Mouse (Mus musculus) neural tube, embryonic 12.5 days (tissue): Measurements from ENCODE around the gene Slc26a3. TPM values are rescaled to one million over a fixed set of nuclear protein-coding genes. Genes with fewer than 3 reads are reported as not detected.
A peak's percentile ranks its signal among the peaks of the same experiment; 100 is the strongest.

Experiments
- ATAC-seq: fragments of 200-750 bp; cut with Nextera tagmentation; 2 replicates; pipeline ENCODE4 v1.8.0; 2017; ENCODE audit warnings: low read depth, mild to moderate bottlenecking, moderate TSS enrichment, moderate library complexity; ENCODE audit not compliant: low FRiP score
- H3K27ac ChIP-seq: fragments of 300-500 bp; sonication (generic); 2 replicates; pipeline ENCODE4 v1.5.1; 2016
- H3K27me3 ChIP-seq: fragments of 300-500 bp; sonication (generic); replicated peaks from 2 replicates; pipeline ENCODE4 v1.6.1; 2016; ENCODE audit warnings: mild to moderate bottlenecking
- H3K36me3 ChIP-seq: fragments of 300-500 bp; sonication (generic); 2 replicates; pipeline ENCODE4 v1.6.1; 2016; ENCODE audit warnings: mild to moderate bottlenecking
- H3K4me1 ChIP-seq: fragments of 300-500 bp; sonication (generic); 2 replicates; pipeline ENCODE4 v1.6.1; 2016
- H3K4me2 ChIP-seq: fragments of 300-500 bp; sonication (generic); replicated peaks from 2 replicates; pipeline ENCODE4 v1.6.1; 2016; ENCODE audit warnings: mild to moderate bottlenecking
- H3K4me3 ChIP-seq: fragments of 300-500 bp; sonication (generic); 2 replicates; pipeline ENCODE4 v1.5.1; 2016
- H3K9ac ChIP-seq: fragments of 300-500 bp; sonication (generic); 2 replicates; pipeline ENCODE4 v1.6.1; 2016; ENCODE audit warnings: mild to moderate bottlenecking
- H3K9me3 ChIP-seq: fragments of 300-500 bp; sonication (generic); 2 replicates; pipeline ENCODE4 v1.6.1; 2016; ENCODE audit warnings: mild to moderate bottlenecking
- WGBS: fragments of 180-500 bp; shearing (Covaris S2); methylation state at CpG from one replicate; pipeline ENCODE4 v1.1.7; 2016; 5-methylcytosine and 5-hydroxymethylcytosine counted together
- polyA plus RNA-seq: library from polyadenylated mRNA; unstranded; fragments of >200 nt; fragmentation: Nextera tagmentation; extraction: Ambion mirVana; gene quantifications from 2 replicates; pipeline ENCODE4 v1.2.1, GENCODE M21; 2016

The Slc26a3 gene
- polyA plus RNA-seq, 1 experiment from 2014 or later, result not detected

DNA sequence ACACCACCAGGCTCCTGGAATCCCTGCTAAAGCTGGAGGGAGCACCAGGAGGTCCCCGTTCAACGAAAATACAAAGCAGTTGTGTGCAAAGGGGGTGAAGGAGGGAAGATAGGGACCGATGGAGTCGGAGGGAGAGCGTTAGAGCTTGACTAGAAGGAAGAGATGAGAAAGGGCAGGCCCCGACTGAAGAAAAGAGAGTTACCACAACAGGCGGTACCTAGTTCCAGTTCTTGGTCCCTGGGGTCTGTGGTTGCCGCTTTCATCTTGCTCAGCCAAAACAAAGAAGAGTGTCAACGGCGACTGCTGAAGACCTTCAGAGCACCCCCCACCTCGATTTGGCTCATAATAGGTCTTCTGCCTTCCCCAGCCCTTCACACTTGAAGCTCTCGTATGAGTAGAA is 109.5 kb downstream of the Slc26a3 start:
- 3% methylated on average over 12 of the region's 12 CpGs for WGBS
- H3K9ac ChIP-seq, result peak overlapping the region; percentile 76
- H3K27ac ChIP-seq, result peak overlapping the region; percentile 84; the same call in 1 of the 2 replicates
- no peaks in the 10 kb centered on the region for H3K36me3 ChIP-seq
- ATAC-seq, result peak; percentile 12
- peak overlapping the region; percentile 80 for H3K4me2 ChIP-seq
- peaks cover 14% of the 10 kb centered on the region for H3K4me1 ChIP-seq
- H3K9me3 ChIP-seq, result no peaks in the 10 kb centered on the region
- no peaks in the 10 kb centered on the region for H3K27me3 ChIP-seq
- H3K4me3 ChIP-seq, result peak overlapping the region; percentile 92

DNA sequence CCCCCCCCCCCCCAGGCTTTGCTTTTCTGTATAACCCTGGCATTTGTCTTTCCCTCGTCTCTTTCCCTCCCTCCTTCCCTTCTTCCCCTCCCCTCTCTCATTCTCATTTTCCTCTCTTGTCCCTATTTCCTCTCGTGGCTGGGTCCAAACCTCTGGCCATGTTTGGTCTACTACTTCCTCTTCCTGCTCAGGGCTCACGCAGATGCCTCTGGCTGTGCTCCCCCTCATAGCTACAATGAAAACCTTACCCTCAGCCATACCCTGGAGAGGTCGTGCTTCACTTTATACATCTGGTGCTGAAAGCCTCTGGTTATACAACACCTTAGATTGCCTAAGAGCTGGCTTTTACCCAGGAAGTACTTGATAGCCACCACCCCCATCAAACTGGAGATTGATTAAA is 110.6 kb downstream of the Slc26a3 start:
- Histone ChIP-seq H3K4me1 (peaks cover 14% of the 10 kb centered on the region), H3K4me2 (no peak overlapping the region), H3K4me3 (no peak overlapping the region), H3K9me3 (no peaks in the 10 kb centered on the region), H3K9ac (no peak overlapping the region), H3K27ac (no peak overlapping the region), H3K36me3 (no peaks in the 10 kb centered on the region), H3K27me3 (no peaks in the 10 kb centered on the region)
- 64% methylated on average over 4 of the region's 4 CpGs for WGBS
- no peak for ATAC-seq

DNA sequence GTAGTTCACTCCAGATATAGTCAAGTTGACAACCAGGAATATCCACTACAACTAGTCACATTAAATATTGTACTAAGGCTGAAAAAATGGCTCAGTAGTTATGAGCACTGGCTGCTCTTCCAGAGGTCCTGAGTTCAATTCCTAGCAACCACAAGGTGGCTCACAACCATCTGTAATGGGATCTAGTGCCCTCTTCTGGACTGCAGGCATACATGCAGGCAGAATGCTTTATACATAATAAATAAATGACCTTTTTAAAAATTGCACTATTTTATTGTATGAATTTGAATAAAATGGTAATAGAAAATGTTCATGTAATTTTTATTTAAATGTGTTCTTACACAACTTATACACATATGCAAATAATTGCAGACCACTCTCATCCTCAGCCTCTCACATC is 112.5 kb downstream of the Slc26a3 start:
- Histone ChIP-seq H3K4me2 (no peak overlapping the region), H3K4me3 (no peak overlapping the region)

DNA sequence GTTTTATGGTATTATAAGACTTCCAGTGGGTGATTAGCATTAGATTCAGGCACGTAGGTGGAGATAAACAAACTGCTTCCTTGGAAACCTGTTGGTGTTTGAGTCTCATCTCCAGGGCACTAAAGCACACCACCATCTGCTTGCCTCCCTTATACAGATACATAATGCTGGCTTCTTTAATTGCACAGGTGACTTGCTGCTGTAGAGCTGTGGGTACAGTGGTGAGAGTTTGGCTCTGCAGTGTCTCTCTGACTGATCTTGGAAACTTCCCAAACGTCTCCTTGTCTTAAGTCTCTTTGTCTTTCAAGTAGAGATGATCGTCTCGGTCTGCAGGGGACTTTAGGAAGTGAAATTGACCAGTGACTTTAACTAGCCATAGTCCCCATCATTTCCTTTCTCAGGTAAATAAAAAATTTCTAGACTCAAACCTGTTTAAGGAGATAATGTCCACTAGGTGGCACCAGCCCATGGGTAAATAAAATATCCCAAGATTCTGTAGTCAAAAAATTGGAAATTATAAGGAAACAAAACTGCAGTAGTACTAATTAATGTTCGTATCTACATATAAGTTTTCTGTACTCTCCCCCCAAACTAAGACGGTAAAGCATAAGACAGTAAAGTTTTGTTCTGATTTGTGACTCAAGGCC is 117.2 kb downstream of the Slc26a3 start:
- no peak overlapping the region for H3K4me3 ChIP-seq
- ATAC-seq, result no peak
- peaks cover 2% of the 10 kb centered on the region; the same call in 1 of the 2 replicates for H3K4me1 ChIP-seq
- no peaks in the 10 kb centered on the region for H3K27me3 ChIP-seq
- 46% methylated on average over 6 of the region's 6 CpGs for WGBS
- no peak overlapping the region for H3K4me2 ChIP-seq
- H3K9ac ChIP-seq, result no peak overlapping the region
- no peaks in the 10 kb centered on the region for H3K9me3 ChIP-seq
- H3K27ac ChIP-seq, result no peak overlapping the region
- no peaks in the 10 kb centered on the region for H3K36me3 ChIP-seq

More for the DNA sequence above, 112.5 kb downstream of the Slc26a3 start:
- no peak overlapping the region for H3K27ac ChIP-seq
- no peaks in the 10 kb centered on the region for H3K27me3 ChIP-seq
- ATAC-seq, result no peak
- no peaks in the 10 kb centered on the region for H3K9me3 ChIP-seq
- H3K36me3 ChIP-seq, result no peaks in the 10 kb centered on the region
- no peak overlapping the region for H3K9ac ChIP-seq
- H3K4me1 ChIP-seq, result peaks cover 9% of the 10 kb centered on the region; the same call in 1 of the 2 replicates

DNA sequence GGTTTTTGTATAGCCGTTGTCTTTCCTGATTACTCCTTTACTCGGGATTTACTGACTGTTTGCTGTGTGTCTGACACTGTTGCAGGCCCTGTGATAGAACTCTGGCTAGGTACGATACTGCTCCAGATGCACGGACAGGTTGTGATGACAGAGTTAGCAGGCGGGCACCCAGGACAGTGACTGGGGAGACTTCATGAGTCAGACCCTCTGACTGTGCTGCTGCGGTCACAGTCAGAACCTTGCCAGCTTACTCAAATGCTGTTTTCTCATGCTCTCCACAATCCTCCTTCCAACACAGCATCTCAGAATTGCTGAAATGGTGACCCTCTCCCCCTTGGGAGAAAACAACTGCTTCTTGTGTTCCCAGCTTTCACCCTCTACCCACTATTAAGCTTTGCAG is 117.8 kb downstream of the Slc26a3 start:
- H3K9me3 ChIP-seq, result no peaks in the 10 kb centered on the region
- no peaks in the 10 kb centered on the region for H3K36me3 ChIP-seq
- H3K4me2 ChIP-seq, result no peak overlapping the region
- H3K4me1 ChIP-seq, result peaks cover 2% of the 10 kb centered on the region; the same call in 1 of the 2 replicates
- H3K4me3 ChIP-seq, result no peak overlapping the region
- 87% methylated on average over 6 of the region's 6 CpGs for WGBS
- no peak overlapping the region for H3K27ac ChIP-seq
- H3K9ac ChIP-seq, result no peak overlapping the region
- no peaks in the 10 kb centered on the region for H3K27me3 ChIP-seq
- no peak for ATAC-seq

DNA sequence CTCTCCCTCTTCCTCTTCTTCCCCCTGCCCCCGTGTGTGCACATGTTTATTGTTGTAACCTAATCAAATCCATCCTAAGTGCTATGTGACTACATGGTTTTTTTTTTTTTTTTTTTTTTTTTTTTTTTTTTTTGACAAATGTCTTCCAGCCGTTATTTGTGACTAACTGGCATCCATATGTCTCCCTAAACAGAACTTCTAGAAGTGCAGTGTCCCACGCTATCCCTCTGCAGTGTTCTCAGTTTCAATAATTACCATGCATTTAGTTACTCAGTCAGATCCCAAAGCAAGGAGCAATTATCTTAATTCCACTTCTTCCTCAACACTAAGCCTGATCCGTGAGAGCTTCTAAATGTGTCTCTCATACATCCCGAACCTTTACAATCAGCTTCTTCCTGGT is 120.5 kb downstream of the Slc26a3 start:
- H3K27me3 ChIP-seq, result no peaks in the 10 kb centered on the region
- H3K9ac ChIP-seq, result no peak overlapping the region
- no peak overlapping the region for H3K27ac ChIP-seq
- H3K9me3 ChIP-seq, result no peaks in the 10 kb centered on the region
- no peaks in the 10 kb centered on the region for H3K4me1 ChIP-seq
- H3K36me3 ChIP-seq, result no peaks in the 10 kb centered on the region
- H3K4me2 ChIP-seq, result no peak overlapping the region
- no peak overlapping the region for H3K4me3 ChIP-seq
- 74% methylated on average over 4 of the region's 5 CpGs for WGBS
- no peak for ATAC-seq

DNA sequence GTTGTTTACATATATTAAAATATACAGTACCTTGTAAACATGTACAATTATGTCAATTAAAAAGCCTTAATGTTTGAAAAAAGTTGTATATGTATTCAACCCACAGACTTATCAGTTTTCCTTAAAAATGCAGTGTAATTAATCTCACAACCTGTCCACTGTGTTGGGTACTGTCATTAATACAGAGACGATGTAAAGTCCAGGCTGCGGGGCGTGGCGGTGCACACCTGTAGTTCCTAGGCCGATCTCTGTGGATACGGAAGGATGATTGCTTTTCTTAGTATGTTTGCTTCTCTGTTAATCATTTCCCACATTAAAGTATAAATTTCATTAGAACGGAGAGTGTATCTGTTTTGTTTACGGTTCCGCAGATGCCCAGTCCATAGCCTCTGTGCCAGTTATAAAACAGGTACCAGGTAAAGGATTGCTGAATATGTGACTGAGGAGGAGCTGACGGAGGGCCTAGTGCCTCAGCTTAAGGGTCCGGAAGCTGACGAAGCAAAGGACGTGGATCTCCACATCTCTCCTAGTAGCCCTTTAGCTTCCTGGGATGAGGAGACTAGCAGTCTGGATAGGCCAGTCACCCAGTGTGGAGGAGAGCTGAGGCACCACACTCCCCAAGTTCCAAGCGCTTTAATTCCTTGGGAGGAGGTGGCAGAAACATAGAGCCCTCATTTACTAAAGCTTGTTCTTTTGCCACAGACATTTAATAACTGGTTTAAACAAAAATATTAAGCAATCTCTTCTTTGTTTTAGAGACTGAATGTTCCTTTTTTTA is 122.2 kb downstream of the Slc26a3 start:
- H3K27ac ChIP-seq, result no peak overlapping the region
- no peak overlapping the region for H3K4me3 ChIP-seq
- H3K4me1 ChIP-seq, result no peaks in the 10 kb centered on the region
- no peak for ATAC-seq
- 94% methylated on average over 14 of the region's 14 CpGs for WGBS
- H3K9ac ChIP-seq, result no peak overlapping the region
- no peaks in the 10 kb centered on the region for H3K9me3 ChIP-seq
- H3K36me3 ChIP-seq, result no peaks in the 10 kb centered on the region
- no peak overlapping the region for H3K4me2 ChIP-seq
- H3K27me3 ChIP-seq, result no peaks in the 10 kb centered on the region

DNA sequence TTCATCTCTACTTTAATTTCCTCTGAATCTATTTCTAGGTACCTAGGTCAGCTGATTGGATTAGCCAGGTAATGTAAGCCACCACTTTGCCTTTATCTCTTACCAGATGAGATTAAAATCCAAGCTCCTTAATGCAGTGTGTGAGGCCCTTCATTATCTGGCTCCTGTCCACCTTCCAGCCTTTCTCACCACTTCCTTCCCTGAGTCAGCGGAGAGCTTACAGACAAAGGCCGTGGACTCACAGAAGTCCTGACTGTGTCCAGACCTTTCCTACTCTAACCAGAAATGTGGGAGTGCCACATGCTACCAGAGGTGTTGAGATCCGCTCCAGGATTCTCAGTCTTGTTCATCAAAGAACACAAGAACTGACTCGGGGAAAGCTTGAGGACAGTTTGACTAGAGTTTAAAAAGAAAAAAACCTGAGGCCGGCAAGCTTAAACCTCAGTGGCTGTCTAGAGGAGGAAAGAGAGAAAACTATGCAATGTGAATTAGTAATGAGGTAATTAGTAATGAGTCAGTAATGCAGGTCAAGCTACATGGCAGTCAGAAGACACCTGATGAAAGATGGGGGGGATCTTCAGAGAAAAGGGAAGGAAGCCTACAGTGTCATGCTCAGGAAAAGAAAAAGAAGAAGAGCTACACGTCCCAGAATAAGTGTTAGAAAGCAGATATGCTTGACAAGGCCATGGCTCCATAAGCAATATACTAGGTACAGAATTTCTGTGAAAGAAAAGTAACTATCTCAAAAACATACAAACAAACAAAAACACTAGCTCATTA is 123.2 kb downstream of the Slc26a3 start:
- H3K4me2 ChIP-seq, result no peak overlapping the region
- H3K27me3 ChIP-seq, result no peaks in the 10 kb centered on the region
- no peak overlapping the region for H3K9ac ChIP-seq
- H3K4me1 ChIP-seq, result no peaks in the 10 kb centered on the region
- H3K4me3 ChIP-seq, result no peak overlapping the region
- no peaks in the 10 kb centered on the region for H3K36me3 ChIP-seq
- no peak for ATAC-seq
- WGBS, result 84% methylated on average over 6 of the region's 6 CpGs
- no peak overlapping the region for H3K27ac ChIP-seq
- no peaks in the 10 kb centered on the region for H3K9me3 ChIP-seq

DNA sequence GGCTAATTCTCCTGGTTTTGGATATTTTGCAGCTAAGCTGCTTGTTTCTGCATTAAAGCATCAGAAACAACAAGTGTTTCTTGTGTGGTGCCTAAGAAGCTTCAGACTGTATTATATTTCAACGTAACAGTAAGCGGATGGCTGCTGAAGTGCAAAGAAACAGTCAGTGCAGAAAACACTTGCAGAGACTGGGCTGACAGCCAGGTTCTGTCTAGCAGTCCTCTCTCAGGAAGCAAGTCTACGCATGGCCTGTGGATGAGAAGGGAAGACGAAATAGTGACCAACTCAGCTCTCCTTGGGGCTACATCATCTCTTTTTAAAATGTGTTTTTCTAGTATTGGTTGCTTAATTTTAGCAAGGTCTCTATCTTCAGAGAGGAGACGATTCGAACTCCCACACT is 129.4 kb downstream of the Slc26a3 start:
- H3K4me1 ChIP-seq, result no peaks in the 10 kb centered on the region

DNA sequence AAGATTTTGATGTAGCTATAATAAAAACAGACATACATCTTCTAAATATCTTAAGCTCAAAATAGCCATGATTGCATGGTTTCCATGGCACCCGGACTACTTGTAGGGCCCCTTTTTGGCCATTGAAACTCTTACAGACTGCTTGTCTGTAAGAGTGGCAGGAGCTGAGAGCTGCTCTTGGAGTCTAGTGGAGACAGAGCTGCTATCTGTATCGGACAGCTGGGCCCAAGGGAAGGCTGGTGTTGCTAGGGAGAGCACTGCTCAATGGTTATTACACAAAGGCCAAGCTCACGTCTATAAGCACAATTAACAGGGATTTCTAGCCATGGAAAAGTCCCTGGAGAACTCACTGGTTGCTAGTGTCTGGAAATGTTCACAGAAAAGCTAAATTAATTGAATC is 130.7 kb downstream of the Slc26a3 start:
- WGBS, result 69% methylated on average over 3 of the region's 3 CpGs
- H3K36me3 ChIP-seq, result no peaks in the 10 kb centered on the region
- H3K4me2 ChIP-seq, result no peak overlapping the region
- H3K4me3 ChIP-seq, result no peak overlapping the region
- no peaks in the 10 kb centered on the region for H3K27me3 ChIP-seq
- H3K9me3 ChIP-seq, result no peaks in the 10 kb centered on the region
- no peak overlapping the region for H3K27ac ChIP-seq
- no peaks in the 10 kb centered on the region for H3K4me1 ChIP-seq
- ATAC-seq, result no peak
- H3K9ac ChIP-seq, result no peak overlapping the region

More for the DNA sequence above, 129.4 kb downstream of the Slc26a3 start:
- ATAC-seq, result no peak
- H3K4me3 ChIP-seq, result no peak overlapping the region
- no peak overlapping the region for H3K9ac ChIP-seq
- H3K36me3 ChIP-seq, result no peaks in the 10 kb centered on the region
- no peaks in the 10 kb centered on the region for H3K27me3 ChIP-seq
- H3K9me3 ChIP-seq, result no peaks in the 10 kb centered on the region
- no peak overlapping the region for H3K27ac ChIP-seq
- H3K4me2 ChIP-seq, result no peak overlapping the region
- WGBS, result 91% methylated on average over 6 of the region's 6 CpGs
